Mouse (Mus musculus) skeletal muscle tissue, adult 2 months (tissue): Measurements from ENCODE around the gene Sdad1.

ENCODE experiments used
- DNase-seq: peaks from one replicate; pipeline ENCODE4 v3.0.0-alpha.2; 2012; ENCODE audit warnings: low read depth, low spot score

Gene Sdad1

GRCm38 (mm10) chr5:92240769-92241168 is 69.5 kb downstream of the Sdad1 start:
- DNase-seq, result no peak

- DNase-seq, result peak; percentile 24
Measured at GRCm38 (mm10) chr5:92239333-92240232, 70.7 kb downstream of the Sdad1 start.

- DNase-seq, result no peak
Measured at GRCm38 (mm10) chr5:92234939-92235557, 75.2 kb downstream of the Sdad1 start.
